Mouse (Mus musculus): ENCODE data around the gene Marcksl1.

Marcksl1 gene

DNA sequence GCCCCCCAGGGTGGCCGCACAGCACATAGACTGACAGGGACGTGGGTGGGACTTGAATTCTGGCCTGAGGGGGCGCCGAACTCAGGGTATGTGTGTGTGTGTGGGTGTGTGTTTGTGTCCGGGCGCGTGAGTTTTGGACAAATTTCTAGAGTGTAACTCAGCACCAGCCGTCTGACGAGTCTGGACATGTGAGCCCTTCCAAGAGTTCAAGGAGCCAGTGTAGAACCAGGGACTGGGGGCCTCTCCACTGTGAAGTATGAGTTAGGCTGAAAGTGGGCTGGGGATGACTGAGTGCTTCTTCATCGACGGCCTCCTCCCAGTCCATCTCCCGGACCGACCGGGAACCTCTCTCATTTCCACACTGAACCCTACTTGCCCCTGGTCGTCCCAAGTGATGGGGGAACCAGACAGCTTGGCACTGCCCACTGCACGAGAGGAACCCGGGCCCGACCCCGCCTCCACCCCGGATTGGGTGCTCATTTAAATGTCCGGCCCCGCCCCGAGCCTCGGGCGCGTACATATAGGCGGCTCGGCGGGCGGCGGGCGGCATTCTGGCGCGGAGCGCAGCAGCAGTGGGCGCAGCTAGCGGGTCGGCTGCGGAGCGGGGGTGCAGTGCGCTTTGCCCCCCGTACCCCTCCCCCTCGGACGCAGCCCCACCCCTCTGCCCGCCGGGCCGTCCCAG lies at the start of gene Marcksl1:
Marcksl1 (plus strand) TSS at position 496 of the 682 bp plus-strand sequence.
- DNase-seq (ENCODE audit: low spot score): peak; percentile 87

DNA sequence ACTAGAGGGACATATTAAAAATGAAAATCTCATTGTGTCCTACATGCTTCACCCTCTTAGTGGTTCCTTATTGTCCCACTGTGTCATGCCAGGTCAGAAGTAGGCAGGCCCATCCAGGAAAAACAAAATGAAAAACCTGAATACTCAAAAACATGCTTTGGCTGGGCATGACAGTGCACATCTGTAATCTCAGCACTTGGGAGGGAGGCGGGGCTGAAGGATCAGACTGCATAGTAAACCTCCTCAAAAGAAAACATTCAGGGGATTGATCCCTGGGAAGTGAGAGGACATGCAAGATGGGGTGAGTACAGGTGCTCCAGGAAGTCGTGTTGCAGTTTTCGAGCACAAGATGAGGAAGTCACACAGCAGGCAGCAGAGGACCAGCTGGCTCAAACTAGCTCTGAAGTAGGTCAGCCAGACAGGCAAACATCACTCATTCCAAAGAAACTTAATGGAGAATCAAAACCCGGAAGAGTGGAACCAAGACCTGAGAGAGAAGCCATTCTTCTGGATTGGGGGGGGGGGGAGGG lies 49.0 kb upstream of the Marcksl1 start:
- no peak for DNase-seq (ENCODE audit: low spot score)

DNA sequence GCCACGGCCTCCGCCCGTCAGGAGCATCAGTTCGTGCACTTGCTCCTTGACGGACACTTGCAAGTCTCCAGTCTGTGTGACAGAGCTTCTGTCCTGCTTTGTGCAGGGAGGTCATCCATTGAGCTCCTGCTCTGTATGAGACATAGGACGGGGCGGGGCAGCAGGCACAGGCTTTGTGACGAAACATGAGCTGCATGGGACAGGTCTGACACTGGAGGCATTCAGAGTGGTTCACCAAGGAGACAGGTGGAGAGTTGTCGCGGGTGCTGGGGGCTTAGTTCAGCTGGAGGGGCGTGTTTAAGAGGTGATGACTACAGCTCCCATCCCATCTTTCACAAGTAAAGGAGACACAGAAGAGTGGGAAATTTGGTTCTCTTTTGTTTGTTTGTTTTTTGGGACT lies 37.3 kb upstream of the Marcksl1 start:
- no peak for DNase-seq (ENCODE audit: low spot score)

DNA sequence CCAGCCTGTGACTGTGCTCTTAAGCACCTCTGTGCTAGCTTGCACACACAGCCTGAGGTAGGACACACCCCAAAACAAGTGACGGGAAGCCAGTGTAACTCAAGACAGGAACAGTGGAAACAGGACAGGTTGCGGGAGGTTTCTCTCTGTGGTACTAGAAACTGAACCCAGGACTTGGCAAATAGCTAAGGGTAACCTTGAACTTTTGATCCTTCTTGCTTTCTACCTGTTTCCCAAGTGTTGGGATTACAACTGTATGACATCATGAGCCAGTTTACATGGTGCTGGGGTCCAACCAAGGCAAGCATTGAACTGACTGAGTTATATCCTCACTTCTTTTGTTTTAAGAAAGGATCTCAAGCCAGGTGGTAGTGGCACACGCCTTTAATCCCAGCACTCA lies 33.5 kb upstream of the Marcksl1 start:
- DNase-seq (ENCODE audit: low spot score): no peak

DNA sequence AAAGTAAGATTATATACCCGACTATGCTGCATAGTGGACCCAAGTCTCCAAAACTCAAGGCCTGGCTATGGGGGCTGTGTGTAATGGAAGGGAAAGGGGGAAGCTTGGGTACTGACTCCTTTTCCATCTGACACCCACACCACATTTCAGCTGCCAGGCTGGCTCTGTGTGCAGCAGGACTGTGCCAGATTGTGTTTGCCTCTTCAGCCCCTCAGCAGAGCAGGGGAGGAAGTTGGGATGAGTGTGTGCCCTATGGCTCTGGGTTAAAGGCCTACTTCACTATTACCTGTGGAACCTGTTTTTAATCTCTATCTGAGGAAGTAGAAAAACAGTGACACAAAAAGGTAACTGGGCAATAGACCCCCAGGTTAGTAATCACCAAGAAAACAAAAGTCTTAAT lies 32.3 kb upstream of the Marcksl1 start:
- no peak for DNase-seq (ENCODE audit: low spot score)

DNA sequence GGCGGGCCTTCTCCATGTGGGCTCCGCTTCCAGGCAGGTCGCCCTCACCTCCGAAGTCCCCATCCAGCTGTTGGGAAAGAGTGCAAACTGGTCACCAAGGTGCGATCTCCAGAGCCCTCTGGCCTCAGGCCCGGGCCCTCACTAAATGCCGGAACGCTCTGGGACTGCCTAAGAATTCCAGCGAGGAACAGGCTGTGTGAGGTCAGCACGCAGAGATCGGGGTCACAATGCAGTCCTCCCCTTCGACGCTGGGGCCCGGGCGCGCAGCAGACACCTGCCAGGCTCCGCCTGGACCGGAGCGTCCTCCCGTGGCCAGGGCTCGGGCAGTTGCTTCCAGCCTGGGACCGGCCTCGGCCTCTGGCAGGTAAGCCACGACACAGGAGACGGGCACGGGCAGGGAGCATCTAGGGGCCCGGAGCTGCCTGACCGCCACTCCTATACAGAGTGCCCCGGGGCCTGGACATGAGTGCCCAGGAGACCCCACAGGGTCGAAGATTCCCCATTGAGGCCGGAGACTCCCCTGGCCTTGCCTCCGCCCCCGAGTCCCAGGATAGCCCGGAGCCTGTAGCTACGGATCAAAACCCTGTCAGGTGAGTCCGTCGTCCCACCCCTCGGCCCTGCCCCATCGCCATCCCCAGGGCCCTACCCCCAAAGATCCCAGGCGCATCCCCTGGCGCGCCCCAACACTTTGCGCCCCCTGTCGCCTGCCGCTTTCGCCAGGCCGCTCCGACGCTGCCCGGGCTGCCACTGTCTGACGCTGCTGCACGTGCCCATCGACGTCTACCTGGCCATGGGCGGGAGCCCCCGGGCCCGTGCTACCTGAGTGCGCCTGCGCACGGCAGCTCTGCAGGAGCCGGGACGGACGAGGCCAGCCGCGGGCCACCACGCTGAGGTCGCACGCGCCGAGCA lies 22.2 kb upstream of the Marcksl1 start, which contains the start of the genes Tssk3 and Fam229a:
Tssk3 (minus strand) TSS at position 51 of the 909 bp plus-strand sequence.
Fam229a (plus strand) TSS at position 219 of the 909 bp plus-strand sequence.
- DNase-seq (ENCODE audit: low spot score): peak; percentile 65

DNA sequence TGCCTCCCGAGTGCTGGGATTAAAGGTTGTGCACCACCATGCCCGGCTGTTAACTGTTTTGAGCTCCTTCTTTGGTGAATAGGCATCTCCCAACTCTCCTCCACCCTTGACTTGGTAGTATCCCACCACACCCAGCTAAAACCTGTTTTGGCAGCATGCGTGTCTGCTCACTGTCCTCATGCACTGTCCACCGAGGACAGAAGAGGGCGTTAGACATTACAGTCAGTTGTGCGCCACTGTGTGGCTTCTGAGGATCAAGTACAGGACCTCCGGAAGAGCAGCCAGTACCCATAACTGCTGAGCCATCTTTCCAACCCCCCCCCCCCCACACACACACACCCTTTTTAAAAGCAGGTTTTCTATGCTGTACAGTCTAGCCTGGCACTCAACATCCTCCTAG lies 18.7 kb upstream of the Marcksl1 start:
- no peak for DNase-seq (ENCODE audit: low spot score)

DNA sequence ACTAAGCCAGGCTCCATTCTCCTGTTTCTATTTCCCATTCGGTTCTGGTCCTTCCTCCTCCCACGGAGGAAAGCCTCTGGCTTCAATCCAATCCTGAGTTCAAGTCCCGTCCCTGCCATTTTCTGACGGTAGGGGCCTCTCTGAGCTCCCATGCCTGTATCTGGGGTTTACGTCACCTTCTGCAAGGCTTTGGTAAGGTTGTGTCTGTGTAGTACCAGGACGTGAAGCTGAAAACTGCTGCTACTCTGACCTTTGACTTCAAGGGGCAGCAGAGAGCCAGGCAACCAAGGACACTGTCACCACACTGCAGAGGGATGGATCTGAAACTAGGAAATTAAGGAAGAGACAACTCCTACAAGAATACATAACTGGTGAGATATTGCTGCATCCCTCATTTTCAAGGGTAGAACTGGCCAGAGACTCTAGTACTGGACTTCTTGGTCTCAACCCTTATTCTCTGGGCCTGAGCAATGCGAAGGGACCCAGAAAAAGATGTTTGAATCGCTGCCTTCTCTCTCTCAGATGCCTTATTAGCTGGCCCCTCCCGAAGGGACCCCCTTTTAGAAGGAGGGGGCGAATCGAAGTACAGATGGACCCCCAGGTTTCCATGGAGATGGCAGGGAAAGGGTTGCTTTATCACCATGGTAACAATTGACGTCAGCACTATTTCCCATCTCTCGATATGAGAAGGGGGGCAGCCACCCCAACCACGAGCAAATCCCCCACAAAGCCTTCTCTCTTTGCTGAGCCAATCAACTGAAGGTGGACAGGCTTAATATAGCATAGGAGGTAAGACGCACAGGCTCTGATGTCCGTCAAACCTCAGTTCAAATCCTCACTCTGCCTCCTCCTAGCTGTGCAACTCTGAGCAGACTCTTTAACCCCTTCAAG lies 17.5 kb upstream of the Marcksl1 start:
- peak; percentile 68 for DNase-seq (ENCODE audit: low spot score)

DNA sequence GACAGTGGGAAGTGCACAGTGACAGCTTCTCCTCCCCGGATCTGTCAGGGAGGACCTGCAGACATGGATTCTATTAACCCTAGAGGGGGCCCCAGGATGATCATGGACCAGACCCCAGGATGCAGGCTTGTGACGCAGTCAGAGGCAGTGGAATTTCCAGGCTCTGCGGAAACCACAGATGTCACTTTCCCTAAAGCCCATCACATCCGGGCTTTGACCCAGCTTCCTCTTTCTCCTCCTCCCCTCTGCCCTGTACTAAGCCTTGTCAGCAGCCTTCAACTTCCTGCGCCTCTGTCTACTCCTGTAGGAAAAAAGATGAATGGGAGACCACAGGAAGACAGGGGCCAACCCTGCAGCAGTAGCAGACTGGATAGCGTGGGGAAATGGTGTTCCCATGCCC lies 16.8 kb upstream of the Marcksl1 start:
- peak; percentile 25 for DNase-seq (ENCODE audit: low spot score)

DNA sequence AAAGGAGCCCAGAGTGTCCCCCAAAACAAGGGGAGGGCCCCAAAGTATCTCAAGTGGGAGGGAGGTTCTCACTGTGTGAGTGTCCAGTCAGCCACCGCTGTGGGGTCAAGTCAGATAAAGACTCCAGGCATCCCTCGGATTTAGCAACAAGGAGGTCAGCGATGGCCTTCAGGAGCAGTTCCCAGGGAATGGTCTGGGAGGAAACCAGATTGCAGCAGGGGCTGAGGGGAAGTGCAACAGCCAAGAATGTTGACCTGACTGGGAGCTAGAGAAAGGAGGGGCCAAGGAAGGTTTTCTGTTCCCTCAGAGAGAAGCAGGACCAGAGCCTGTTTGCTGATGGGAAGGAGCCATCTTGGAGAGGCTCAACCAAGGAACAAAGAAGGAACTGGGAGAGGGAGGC lies 14.4 kb upstream of the Marcksl1 start:
- no peak for DNase-seq (ENCODE audit: low spot score)

DNA sequence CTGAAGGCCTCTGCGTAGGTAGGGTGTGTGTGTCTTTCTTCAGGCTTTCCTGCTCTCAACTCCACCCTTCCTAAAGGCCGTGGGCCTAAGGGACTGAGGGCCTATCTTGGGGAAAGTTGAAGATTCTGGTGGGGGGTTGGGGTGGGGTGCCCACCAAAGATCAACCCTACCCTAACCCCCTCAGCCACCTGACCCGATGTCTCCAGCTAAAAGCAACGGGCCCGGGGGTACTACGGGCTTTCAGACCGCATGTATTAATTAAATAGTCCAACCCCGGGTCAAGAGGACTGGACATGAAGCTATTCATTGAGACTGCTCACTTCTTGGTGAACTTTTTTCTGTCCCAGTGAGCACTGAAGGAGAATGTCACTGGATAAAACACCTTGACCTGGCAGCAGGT lies 13.4 kb upstream of the Marcksl1 start:
- no peak for DNase-seq (ENCODE audit: low spot score)

DNA sequence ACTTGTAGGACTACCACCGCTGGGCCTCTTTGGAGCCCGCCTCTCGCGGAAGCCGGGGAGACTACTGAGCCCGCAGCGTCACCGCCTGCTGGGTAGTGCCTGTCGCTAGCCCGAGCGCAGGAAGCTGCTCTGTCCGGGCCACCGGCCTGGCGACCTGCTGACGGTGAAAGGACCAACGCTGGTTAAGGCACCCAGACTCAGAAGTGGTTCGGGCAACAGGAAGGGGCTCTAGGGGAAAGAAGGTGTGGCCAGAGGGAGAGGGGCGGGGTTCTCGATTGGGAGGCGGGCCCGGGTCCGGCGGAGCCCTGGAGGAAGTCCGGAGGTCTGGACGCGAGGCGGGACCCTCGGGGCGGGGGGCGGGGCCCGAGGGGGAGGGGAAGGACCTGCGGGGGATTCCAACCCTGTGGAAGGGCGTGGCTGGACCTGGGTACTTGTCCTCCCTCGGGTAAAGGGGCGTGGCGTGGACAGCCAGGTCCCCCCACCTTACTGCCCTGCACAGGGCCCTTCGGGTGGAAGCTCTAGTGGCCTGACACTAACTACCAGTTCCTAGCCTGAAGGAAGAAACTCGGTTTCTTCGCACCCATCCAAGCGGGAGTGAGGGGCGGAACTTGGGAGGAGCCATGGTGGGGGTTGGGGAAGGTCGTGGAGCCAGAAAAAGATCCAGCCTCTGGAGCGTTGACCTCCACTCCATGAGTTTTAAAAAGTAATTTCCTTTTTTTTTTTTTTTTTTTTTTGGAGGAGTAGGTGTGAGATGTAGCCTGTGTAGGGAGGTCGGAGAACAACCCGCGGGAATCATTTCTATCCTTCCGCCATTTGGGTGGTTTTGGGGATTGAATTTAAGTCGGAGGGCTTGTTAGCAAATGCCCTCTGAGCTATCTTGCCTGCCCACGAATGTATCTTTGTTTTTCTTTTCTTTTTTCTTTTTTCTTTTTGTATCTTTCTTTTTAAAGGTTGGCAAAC lies 12.5 kb upstream of the Marcksl1 start:
- DNase-seq (ENCODE audit: low spot score): peak; percentile 89

DNA sequence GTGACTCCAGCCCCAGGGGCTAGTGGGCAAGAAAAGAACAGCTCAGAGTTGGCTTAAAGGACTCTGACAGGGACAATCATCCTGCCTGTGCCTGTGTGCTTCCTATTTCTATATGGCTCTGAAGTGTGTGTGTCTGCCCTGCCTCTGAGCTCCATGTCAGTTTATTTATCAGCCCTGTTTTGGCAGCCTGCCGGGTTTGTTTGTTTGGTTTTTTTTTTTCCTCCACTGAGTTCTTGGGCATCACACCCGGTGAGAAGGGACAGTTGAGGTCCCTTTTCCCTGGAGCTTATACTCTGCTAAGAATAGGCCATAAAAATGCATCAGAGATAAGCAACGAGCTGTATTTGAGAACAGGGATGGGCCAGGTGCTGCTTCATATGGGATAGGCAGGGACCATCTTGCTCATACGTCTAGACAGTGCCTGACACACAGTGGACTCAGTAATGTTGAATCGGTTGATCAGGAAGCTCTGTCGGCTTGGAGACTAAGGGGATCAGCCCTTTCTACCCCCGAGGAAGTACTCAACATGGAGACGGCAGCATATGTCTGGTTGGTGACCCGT lies 11.0 kb upstream of the Marcksl1 start:
- no peak for DNase-seq (ENCODE audit: low spot score)

DNA sequence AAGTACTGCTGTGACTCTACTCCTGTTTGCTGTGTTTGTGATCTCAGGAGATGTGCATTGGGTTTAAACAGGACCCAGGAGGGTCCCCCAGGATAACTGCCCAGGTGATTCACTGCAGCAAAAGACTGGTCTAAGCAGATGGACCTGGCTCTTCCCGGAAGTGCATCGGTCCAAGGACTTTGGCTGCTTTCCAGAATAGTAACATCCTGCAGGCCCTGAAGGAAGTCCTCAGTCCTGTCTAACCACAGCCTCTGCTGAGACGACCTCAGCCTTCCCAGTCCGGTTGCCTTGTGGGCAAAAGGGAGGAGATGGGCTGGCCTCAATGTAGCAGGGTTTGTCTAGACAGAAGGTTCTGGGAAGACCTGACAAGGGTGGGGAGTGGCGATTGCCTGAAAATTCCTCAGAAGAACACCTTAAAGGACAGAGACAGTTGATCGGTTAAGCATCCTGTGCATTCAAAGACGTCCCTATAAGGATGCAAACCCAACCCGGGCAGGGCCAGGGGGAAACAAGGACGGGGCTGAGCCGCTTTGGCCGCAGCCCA lies 10.4 kb upstream of the Marcksl1 start:
- no peak for DNase-seq (ENCODE audit: low spot score)

DNA sequence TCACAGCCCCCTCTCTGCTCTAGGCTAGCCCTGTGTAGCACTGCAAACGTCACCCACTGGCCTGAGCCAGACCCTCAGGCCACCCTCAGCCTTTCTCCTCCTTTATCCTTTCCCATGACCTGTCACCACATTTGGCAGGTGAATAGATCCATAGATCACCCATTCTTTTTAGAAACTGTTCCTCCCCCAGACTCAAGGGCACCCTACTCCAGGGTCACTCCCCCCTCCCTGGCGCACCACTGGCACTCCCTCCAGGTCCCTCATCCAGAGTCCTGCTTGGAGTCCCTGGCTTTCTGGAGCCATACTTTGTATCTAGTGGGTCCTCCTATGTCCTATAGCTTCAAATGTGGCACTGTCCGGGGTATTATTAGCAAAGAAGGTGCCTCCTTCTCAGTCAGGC lies 7.9 kb upstream of the Marcksl1 start:
- DNase-seq (ENCODE audit: low spot score): no peak

DNA sequence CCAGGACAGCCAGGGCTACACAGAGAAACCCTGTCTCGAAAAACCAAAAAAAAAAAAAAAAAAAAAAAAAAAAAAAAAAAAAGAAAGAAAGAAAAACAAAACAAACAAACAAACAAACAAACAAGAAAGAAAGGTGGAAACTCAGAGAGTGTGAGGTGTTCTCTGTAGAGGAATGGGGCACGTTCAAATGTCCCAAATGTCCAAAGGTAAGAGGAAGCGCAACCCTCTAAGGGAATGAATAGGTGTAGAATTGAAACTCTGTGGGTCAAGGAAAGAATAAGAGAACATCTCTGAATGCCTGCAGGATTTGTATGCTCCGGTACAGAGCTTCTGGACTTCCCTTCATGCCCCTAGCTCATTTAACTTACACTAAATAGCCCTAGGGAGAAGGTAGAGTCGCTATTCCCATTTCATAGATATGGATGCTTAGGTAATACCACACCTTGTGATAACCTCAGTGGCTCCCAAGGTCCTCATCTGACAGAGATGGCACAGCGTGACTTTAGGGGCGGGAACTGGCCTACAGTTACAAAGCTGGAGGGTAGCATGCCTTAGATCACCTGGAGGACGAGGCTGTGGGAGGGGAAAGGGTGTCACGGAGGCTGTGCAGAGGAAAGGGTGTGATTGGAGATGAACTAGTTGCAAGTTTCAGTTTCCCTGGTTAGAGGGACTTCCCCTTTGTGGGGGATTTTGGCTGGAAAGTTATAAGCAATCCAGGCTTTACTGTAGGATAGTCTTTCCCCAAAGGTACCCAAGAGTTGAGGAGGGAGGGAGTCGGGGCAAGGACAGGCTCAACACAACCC lies 5.7 kb upstream of the Marcksl1 start:
- DNase-seq (ENCODE audit: low spot score): no peak

DNA sequence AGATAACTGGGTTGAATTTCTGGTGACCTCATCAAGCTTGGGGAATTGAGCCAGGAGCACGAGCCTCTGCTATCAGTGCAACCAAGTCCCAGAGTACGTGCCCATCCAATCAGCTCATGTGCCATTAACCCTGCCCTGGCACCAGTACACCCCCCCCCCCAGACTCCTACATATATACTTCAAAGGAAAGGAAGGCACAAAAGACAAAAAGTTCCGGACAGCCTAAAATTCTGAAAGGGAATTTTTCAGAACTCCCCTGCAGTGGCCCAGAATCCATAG lies 5.2 kb upstream of the Marcksl1 start:
- DNase-seq (ENCODE audit: low spot score): no peak

DNA sequence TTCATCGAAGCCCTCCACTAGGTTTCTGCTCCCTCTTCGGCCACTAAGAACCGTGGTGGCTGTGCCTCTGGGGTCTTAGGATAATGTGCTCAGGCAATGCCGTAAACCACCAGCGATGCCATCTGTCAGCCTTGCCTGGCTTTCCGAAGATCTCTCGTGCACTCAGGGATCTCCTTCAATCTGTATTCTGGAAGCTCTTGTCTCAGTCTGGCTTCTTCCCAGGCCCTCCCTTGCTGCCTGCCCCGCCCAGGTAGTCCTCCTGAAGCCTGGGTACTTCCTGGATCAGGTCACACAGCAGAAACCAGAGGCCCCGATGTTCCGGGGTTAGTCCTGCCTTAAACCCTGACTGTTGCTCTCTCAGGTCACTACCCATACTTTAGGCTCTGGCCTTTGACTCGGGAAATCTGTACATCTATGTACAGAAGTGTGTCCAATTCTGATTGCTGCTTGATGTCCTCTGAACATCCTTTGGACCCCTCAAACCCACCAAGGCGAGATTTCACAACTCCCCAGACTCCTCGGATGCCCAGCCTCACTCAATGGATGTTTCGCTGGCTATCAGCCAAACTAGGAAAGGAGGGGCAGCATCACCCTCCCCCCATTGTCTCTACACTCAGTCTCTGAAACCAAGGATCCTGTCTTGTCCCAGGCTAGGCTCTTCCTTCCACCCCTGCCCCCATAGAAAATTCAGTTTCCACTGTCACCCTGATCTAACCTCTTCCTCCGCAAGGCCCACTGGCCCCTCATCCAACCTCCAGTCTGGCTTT lies 4.4 kb upstream of the Marcksl1 start:
- no peak for DNase-seq (ENCODE audit: low spot score)

DNA sequence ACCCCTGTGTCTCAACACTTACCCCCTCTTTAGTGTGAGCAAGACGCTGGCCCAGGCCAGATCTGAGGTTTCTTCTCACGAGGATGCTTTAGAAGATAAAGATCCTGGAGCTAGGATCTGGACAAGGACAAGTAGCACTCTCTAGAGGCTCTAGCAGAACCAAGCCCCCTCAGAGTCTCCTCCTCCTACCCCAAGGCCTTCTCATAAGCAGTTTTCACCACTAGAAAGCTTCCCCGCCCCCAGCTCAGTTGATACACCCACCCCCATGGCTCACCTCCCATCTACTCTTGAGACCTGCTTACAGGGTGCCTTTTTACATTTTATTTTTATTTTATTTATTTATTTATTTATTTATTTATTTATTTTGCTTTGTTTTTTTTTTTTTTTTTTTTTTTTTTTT lies 3.7 kb upstream of the Marcksl1 start:
- no peak for DNase-seq (ENCODE audit: low spot score)

Measured in embryo, embryonic 10 days (tissue).